Mouse (Mus musculus) brain, embryonic 14.5 days (tissue): ENCODE results near the gene Zbtb16.

Experiments used
- CTCF ChIP-seq: fragments of 200-500 bp; IDR thresholded peaks from 2 replicates; pipeline ENCODE4 v1.5.1; 2012; ENCODE audit warnings: inconsistent platforms, mild to moderate bottlenecking, moderate library complexity, borderline replicate concordance; ENCODE audit not compliant: insufficient read depth, insufficient read length; ENCODE audit errors: extremely low read depth
- POLR2A ChIP-seq: fragments of 200-500 bp; IDR thresholded peaks from 2 replicates; pipeline ENCODE4 v1.6.1; 2012; ENCODE audit warnings: mild to moderate bottlenecking, inconsistent platforms, borderline replicate concordance; ENCODE audit not compliant: poor library complexity, insufficient read depth, insufficient read length, severe bottlenecking; ENCODE audit errors: extremely low read depth

DNA sequence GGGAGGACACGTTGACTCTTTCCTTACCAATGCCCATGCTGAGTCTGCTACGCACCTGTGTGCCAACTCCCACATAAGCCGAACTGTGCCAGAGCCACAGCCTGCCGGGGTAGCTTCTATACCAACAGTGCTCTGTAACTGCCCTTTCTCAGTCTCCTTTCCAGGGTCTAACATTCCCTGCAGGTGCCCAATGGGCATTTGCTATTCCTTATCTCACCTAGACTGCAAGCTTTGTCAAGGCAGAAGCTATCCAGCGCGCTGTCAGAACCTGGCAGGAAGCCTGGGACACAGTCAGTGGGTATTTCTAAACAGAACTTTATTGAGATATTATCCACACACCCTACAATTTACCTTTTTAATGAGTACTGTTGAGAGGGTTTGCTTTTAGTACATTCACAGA is 82.1 kb downstream of the Zbtb16 start:
- TF ChIP-seq CTCF: no peak
- no peak for TF ChIP-seq POLR2A
